Mouse (Mus musculus) cerebellum, adult 2 months (tissue): ENCODE data around the gene Jazf1.

Source experiments
- CTCF ChIP-seq: fragments of 200-500 bp; IDR thresholded peaks from 2 replicates; pipeline ENCODE4 v1.5.1; 2011; ENCODE audit warnings: low read depth, mild to moderate bottlenecking, control low read depth, low read length, moderate library complexity, borderline replicate concordance; ENCODE audit not compliant: insufficient read depth
- POLR2A ChIP-seq: fragments of 200-500 bp; IDR thresholded peaks from 2 replicates; pipeline ENCODE4 v1.6.1; 2011; ENCODE audit warnings: low read length, control low read depth, borderline replicate concordance; ENCODE audit not compliant: insufficient read depth

- no peak for TF ChIP-seq CTCF
- no peak for TF ChIP-seq POLR2A
These were observed 116.4 kb downstream of the Jazf1 start for GRCm38 (mm10) chr6:52951871-52952525.
